Mouse (Mus musculus): Measurements from ENCODE around the gene Pafah1b3.

DNA sequence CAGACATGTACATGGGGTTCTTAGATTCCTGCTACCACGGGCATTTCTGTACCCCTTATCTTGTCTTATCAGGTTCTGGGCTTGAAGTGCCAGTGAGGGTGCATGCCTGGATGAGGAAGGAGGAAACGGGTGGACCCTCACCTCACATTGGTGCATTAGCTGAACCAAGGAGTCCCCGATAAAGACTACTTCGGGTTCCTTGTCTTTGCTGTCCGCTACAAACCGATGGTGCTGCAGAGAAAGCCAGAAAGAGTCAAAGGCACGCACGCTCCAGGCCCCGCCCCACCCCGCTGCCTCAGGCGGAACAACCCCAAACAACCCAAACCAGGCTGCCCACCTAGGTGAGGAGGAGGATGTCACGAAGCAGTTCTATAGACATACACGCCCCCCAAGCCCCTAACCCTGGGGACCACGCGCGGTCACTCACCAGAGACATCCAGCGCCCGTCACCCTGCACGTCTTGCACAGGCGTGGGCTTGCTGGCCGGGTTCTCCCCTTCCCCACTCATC is 787 bp downstream of the Pafah1b3 start:
- no peak for TF ChIP-seq POLR2A (IDR thresholded peaks at IDR 0.05; ENCODE audit: control insufficient read depth, low read depth, low read length)
- no peak for TF ChIP-seq CTCF (IDR thresholded peaks at IDR 0.05; ENCODE audit: control insufficient read depth, insufficient read depth, insufficient replicate concordance, low read depth, low read length)

Data from testis, adult 2 months (tissue).